18 mouse cellular contexts compared by ENCODE assay signal in genomic region chr8:120993738-120994137, GRCm38 (mm10).
A peak's percentile ranks its signal among the peaks of the same experiment; 100 is the strongest.
DNase-seq lines count a peak whose midpoint lies in the region; ATAC-seq and TF ChIP-seq lines count a peak whose summit lies in the region.
"Had no signal": no experiment of that assay in that cellular context is flagged by ENCODE, and none has a peak within 500 bp of the region (broad histone marks: within the 10 kb centered on the region; RNA-seq: fewer than 3 reads in every experiment).

No protein-coding gene starts in this region.

- WGBS in heart, embryonic 10.5 days = 49% methylated on average over 16 of the region's 16 CpGs
- WGBS in kidney, postnatal 0 days = 20% methylated on average over 16 of the region's 16 CpGs
- 76% methylated on average over 16 of the region's 16 CpGs for WGBS in midbrain, embryonic 11.5 days
- WGBS in midbrain, postnatal 0 days = 76% methylated on average over 16 of the region's 16 CpGs

- H3K27ac ChIP-seq in heart, embryonic 10.5 days = peak overlapping the region; percentile 0; the same call in 1 of the 2 replicates
- no peak overlapping the region for H3K27ac ChIP-seq in kidney, postnatal 0 days
- H3K27ac ChIP-seq in midbrain, embryonic 11.5 days (ENCODE audit: low read depth, low read length) = no peak overlapping the region
- H3K27ac ChIP-seq in midbrain, postnatal 0 days (ENCODE audit: low read depth, low read length) = no peak overlapping the region
- H3K27ac ChIP-seq: embryonic facial prominence, embryonic 13.5 days; forebrain, embryonic 12.5 days; heart, adult 2 months; hindbrain, embryonic 13.5 days had no signal

- DNase-seq in heart, embryonic 10.5 days (ENCODE audit: low spot score) = peak; percentile 91
- DNase-seq in heart, postnatal 36 days = no peak
- DNase-seq in kidney, postnatal 0 days (ENCODE audit: low spot score) = peak; percentile 11
- no peak for DNase-seq in kidney, adult 8-10 months
- peak; percentile 12 for DNase-seq in midbrain, embryonic 11.5 days (ENCODE audit: low spot score, missing footprints)
- no peak for DNase-seq in midbrain, postnatal 0 days (ENCODE audit: low spot score)
- DNase-seq in left cerebral cortex, postnatal 14 days (ENCODE audit: low spot score in 2 of 2) = no peak
- DNase-seq: adrenal gland, postnatal 10 days; cerebellum, adult 11 months; cerebellum, adult 8-10 months; cerebellum, postnatal 14 days; gastrocnemius, postnatal 14 days; heart, adult 2 months had no signal

- H3K36me3 ChIP-seq in heart, embryonic 10.5 days = no peaks in the 10 kb centered on the region
- H3K36me3 ChIP-seq in kidney, postnatal 0 days (ENCODE audit: insufficient read depth, low read length) = no peaks in the 10 kb centered on the region
- no peaks in the 10 kb centered on the region for H3K36me3 ChIP-seq in midbrain, embryonic 11.5 days (ENCODE audit: control insufficient read depth, insufficient read depth, low read length)
- H3K36me3 ChIP-seq in midbrain, postnatal 0 days (ENCODE audit: insufficient read depth, low read length) = no peaks in the 10 kb centered on the region
- H3K36me3 ChIP-seq: embryonic facial prominence, embryonic 13.5 days; forebrain, embryonic 12.5 days; heart, embryonic 12.5 days; hindbrain, embryonic 13.5 days had no signal

- TF ChIP-seq CTCF in kidney, postnatal 0 days (IDR thresholded peaks at IDR 0.05; ENCODE audit: low read depth) = no peak
- TF ChIP-seq CTCF in midbrain, postnatal 0 days (IDR thresholded peaks at IDR 0.05) = no peak

- no peak overlapping the region for H3K9ac ChIP-seq in kidney, postnatal 0 days (ENCODE audit: low read depth, low read length)
- H3K9ac ChIP-seq in midbrain, embryonic 11.5 days (ENCODE audit: low read length) = no peak overlapping the region
- no peak overlapping the region for H3K9ac ChIP-seq in midbrain, postnatal 0 days (replicated peaks; ENCODE audit: low read length, poor library complexity, severe bottlenecking)
- H3K9ac ChIP-seq: embryonic facial prominence, embryonic 13.5 days; forebrain, embryonic 12.5 days; heart, embryonic 12.5 days; hindbrain, embryonic 13.5 days had no signal

- no peak overlapping the region for H3K4me2 ChIP-seq in kidney, postnatal 0 days (ENCODE audit: low read length)
- H3K4me2 ChIP-seq in midbrain, embryonic 11.5 days = no peak overlapping the region
- H3K4me2 ChIP-seq in midbrain, postnatal 0 days (ENCODE audit: low read depth, low read length, poor library complexity, severe bottlenecking) = no peak overlapping the region
- H3K4me2 ChIP-seq: embryonic facial prominence, embryonic 13.5 days; forebrain, embryonic 12.5 days; heart, embryonic 12.5 days; hindbrain, embryonic 13.5 days had no signal

- H3K27me3 ChIP-seq in heart, embryonic 10.5 days (ENCODE audit: insufficient read depth, poor library complexity, severe bottlenecking) = peaks cover 98% of the 10 kb centered on the region
- H3K27me3 ChIP-seq in kidney, postnatal 0 days (ENCODE audit: insufficient read depth, low read length) = peaks cover 5% of the 10 kb centered on the region; the same call in 1 of the 2 replicates
- H3K27me3 ChIP-seq in midbrain, embryonic 11.5 days (ENCODE audit: control insufficient read depth, insufficient read depth, low read length) = no peaks in the 10 kb centered on the region
- H3K27me3 ChIP-seq in midbrain, postnatal 0 days (ENCODE audit: insufficient read depth, low read length) = no peaks in the 10 kb centered on the region
- H3K27me3 ChIP-seq: forebrain, embryonic 12.5 days had no signal

- intact Hi-C loops in heart, postnatal 36 days (cut with DNase I) = no loop called here
- intact Hi-C loops in left cerebral cortex, postnatal 14 days (cut with DNase I) = no loop called here

- ATAC-seq in kidney, postnatal 0 days (replicated peaks; ENCODE audit: low FRiP score, low read depth) = 0 out of 2 replicates have a peak, but pooled peaks have one; percentile 35
- ATAC-seq in midbrain, embryonic 11.5 days (ENCODE audit: low FRiP score) = no peak
- ATAC-seq in midbrain, postnatal 0 days (ENCODE audit: low FRiP score) = no peak
- ATAC-seq: forebrain, embryonic 16.5 days had no signal

- no peak overlapping the region for H3K4me3 ChIP-seq in heart, embryonic 10.5 days
- no peak overlapping the region for H3K4me3 ChIP-seq in kidney, postnatal 0 days (replicated peaks; ENCODE audit: low read depth, low read length)
- H3K4me3 ChIP-seq in midbrain, embryonic 11.5 days (ENCODE audit: low read depth, low read length) = no peak overlapping the region
- no peak overlapping the region for H3K4me3 ChIP-seq in midbrain, postnatal 0 days (ENCODE audit: low read depth, low read length)
- H3K4me3 ChIP-seq: embryonic facial prominence, embryonic 13.5 days; forebrain, embryonic 12.5 days; heart, adult 2 months; heart, embryonic 12.5 days; hindbrain, embryonic 13.5 days had no signal

- peaks cover 36% of the 10 kb centered on the region for H3K4me1 ChIP-seq in heart, embryonic 10.5 days
- H3K4me1 ChIP-seq in kidney, postnatal 0 days (replicated peaks; ENCODE audit: insufficient read depth, low read length) = no peaks in the 10 kb centered on the region
- H3K4me1 ChIP-seq in midbrain, embryonic 11.5 days (ENCODE audit: control insufficient read depth, insufficient read depth, low read length) = no peaks in the 10 kb centered on the region
- no peaks in the 10 kb centered on the region for H3K4me1 ChIP-seq in midbrain, postnatal 0 days (ENCODE audit: insufficient read depth, low read length)
- H3K4me1 ChIP-seq: embryonic facial prominence, embryonic 13.5 days; forebrain, embryonic 12.5 days had no signal

- H3K9me3 ChIP-seq in heart, embryonic 10.5 days = no peaks in the 10 kb centered on the region
- no peaks in the 10 kb centered on the region for H3K9me3 ChIP-seq in kidney, postnatal 0 days (replicated peaks; ENCODE audit: low read length)
- H3K9me3 ChIP-seq in midbrain, embryonic 11.5 days (ENCODE audit: control insufficient read depth, low read length) = no peaks in the 10 kb centered on the region
- no peaks in the 10 kb centered on the region for H3K9me3 ChIP-seq in midbrain, postnatal 0 days (ENCODE audit: low read length)
- H3K9me3 ChIP-seq: embryonic facial prominence, embryonic 13.5 days; forebrain, embryonic 12.5 days; heart, embryonic 12.5 days; hindbrain, embryonic 13.5 days had no signal

Comparison
In these comparisons a context has a peak if more than half of its experiments do, and no peak if none do; other contexts are left out.
1. DNase-seq: peak in heart, embryonic 10.5 days (single experiment), kidney, postnatal 0 days (single experiment) and midbrain, embryonic 11.5 days (single experiment); none in heart, postnatal 36 days (0 of 2), kidney, adult 8-10 months (0 of 2), midbrain, postnatal 0 days (single experiment) and left cerebral cortex, postnatal 14 days (0 of 2).